Mouse (Mus musculus): ENCODE results near the gene Clcn1. TPM values are rescaled to one million over a fixed set of nuclear protein-coding genes. Genes with fewer than 3 reads are reported as not detected.
A peak's percentile ranks its signal among the peaks of the same experiment; 100 is the strongest.

Clcn1 gene
- polyA plus RNA-seq, 1 experiment from 2014 or later = 0.18 TPM

GRCm38 (mm10) chr6:42343361-42344120 lies 57.1 kb downstream of the Clcn1 start:
- 76% methylated on average over 9 of the region's 9 CpGs for WGBS
- H3K9me3 ChIP-seq (replicated peaks) = no peaks in the 10 kb centered on the region
- ATAC-seq (replicated peaks; ENCODE audit: low FRiP score) = no peak
- H3K27me3 ChIP-seq = 0 out of 2 replicates have a peak, but pooled peaks cover 4% of the 10 kb centered on the region
- H3K4me2 ChIP-seq = no peak overlapping the region
- no peak overlapping the region for H3K4me3 ChIP-seq (replicated peaks)
- H3K36me3 ChIP-seq = no peaks in the 10 kb centered on the region
- H3K27ac ChIP-seq = no peak overlapping the region
- peaks cover 5% of the 10 kb centered on the region for H3K4me1 ChIP-seq
- no peak overlapping the region for H3K9ac ChIP-seq

GRCm38 (mm10) chr6:42344255-42344654 lies 57.8 kb downstream of the Clcn1 start:
- ATAC-seq (replicated peaks; ENCODE audit: low FRiP score) = no peak
- H3K36me3 ChIP-seq = no peaks in the 10 kb centered on the region
- no peak overlapping the region for H3K9ac ChIP-seq
- H3K27ac ChIP-seq = no peak overlapping the region
- no peaks in the 10 kb centered on the region for H3K9me3 ChIP-seq (replicated peaks)
- H3K4me1 ChIP-seq = peaks cover 11% of the 10 kb centered on the region
- no peak overlapping the region for H3K4me2 ChIP-seq
- 0 out of 2 replicates have a peak, but pooled peaks cover 4% of the 10 kb centered on the region for H3K27me3 ChIP-seq
- 90% methylated on average over 1 of the region's 1 CpGs for WGBS
- H3K4me3 ChIP-seq (replicated peaks) = no peak overlapping the region

GRCm38 (mm10) chr6:42348281-42349005 lies 62.0 kb downstream of the Clcn1 start:
- H3K27me3 ChIP-seq = 0 out of 2 replicates have a peak, but pooled peaks cover 4% of the 10 kb centered on the region
- WGBS = 34% methylated on average over 12 of the region's 12 CpGs

GRCm38 (mm10) chr6:42349006-42349425 lies 62.5 kb downstream of the Clcn1 start:
- H3K27me3 ChIP-seq = 0 out of 2 replicates have a peak, but pooled peaks cover 4% of the 10 kb centered on the region
- H3K4me1 ChIP-seq = peaks cover 46% of the 10 kb centered on the region
- peak overlapping the region; percentile 78 for H3K4me2 ChIP-seq
- H3K4me3 ChIP-seq (replicated peaks) = peak overlapping the region; percentile 86
- 1% methylated on average over 11 of the region's 11 CpGs for WGBS
- H3K9ac ChIP-seq = peak overlapping the region; percentile 91
- H3K27ac ChIP-seq = peak overlapping the region; percentile 99
- H3K9me3 ChIP-seq (replicated peaks) = no peaks in the 10 kb centered on the region
- H3K36me3 ChIP-seq = peaks cover 24% of the 10 kb centered on the region
- ATAC-seq (replicated peaks; ENCODE audit: low FRiP score) = peak; percentile 13

More at GRCm38 (mm10) chr6:42348281-42349005, 62.0 kb downstream of the Clcn1 start:
- Histone ChIP-seq H3K9ac (peak overlapping the region; percentile 91; the same call in 1 of the 2 replicates), H3K36me3 (peaks cover 22% of the 10 kb centered on the region), H3K9me3 (replicated peaks) (no peaks in the 10 kb centered on the region), H3K4me3 (replicated peaks) (peak overlapping the region; percentile 86), H3K4me1 (peaks cover 40% of the 10 kb centered on the region), H3K27ac (peak overlapping the region; percentile 99; the same call in 1 of the 2 replicates), H3K4me2 (peak overlapping the region; percentile 78)
- ATAC-seq (replicated peaks; ENCODE audit: low FRiP score) = no peak

GRCm38 (mm10) chr6:42349426-42350020 lies 63.0 kb downstream of the Clcn1 start, which contains the start of gene Zyx:
Zyx (plus strand) TSS chr6:42349630.
- H3K9ac ChIP-seq = peak within 1 kb of the TSS; percentile 91
- H3K4me1 ChIP-seq = peaks cover 51% of the 10 kb centered on the region
- peak; percentile 95 for ATAC-seq (replicated peaks; ENCODE audit: low FRiP score)
- H3K4me3 ChIP-seq (replicated peaks) = peak within 1 kb of the TSS; percentile 86
- peak within 1 kb of the TSS; percentile 78 for H3K4me2 ChIP-seq
- H3K27ac ChIP-seq = peak within 1 kb of the TSS; percentile 99
- 0 out of 2 replicates have a peak, but pooled peaks cover 4% of the 10 kb centered on the region for H3K27me3 ChIP-seq
- H3K36me3 ChIP-seq = peaks cover 28% of the 10 kb centered on the region
- no peaks in the 10 kb centered on the region for H3K9me3 ChIP-seq (replicated peaks)
- WGBS = under 1% methylated on average over 19 of the region's 36 CpGs

GRCm38 (mm10) chr6:42350021-42350967 lies 63.8 kb downstream of the Clcn1 start:
- peak overlapping the region; percentile 91 for H3K9ac ChIP-seq
- peaks cover 36% of the 10 kb centered on the region for H3K36me3 ChIP-seq
- H3K4me3 ChIP-seq (replicated peaks) = peak overlapping the region; percentile 86
- under 1% methylated on average over 64 of the region's 72 CpGs for WGBS
- peak overlapping the region; percentile 99 for H3K27ac ChIP-seq
- H3K27me3 ChIP-seq = 0 out of 2 replicates have a peak, but pooled peaks cover 4% of the 10 kb centered on the region
- peak; percentile 53 for ATAC-seq (replicated peaks; ENCODE audit: low FRiP score)
- H3K9me3 ChIP-seq (replicated peaks) = no peaks in the 10 kb centered on the region
- peaks cover 58% of the 10 kb centered on the region for H3K4me1 ChIP-seq
- peak overlapping the region; percentile 78 for H3K4me2 ChIP-seq

- Histone ChIP-seq H3K9ac (peak overlapping the region; percentile 91), H3K9me3 (replicated peaks) (no peaks in the 10 kb centered on the region), H3K4me2 (peak overlapping the region; percentile 78), H3K36me3 (peaks cover 44% of the 10 kb centered on the region), H3K4me3 (replicated peaks) (peak overlapping the region; percentile 86), H3K27ac (peak overlapping the region; percentile 99), H3K27me3 (0 out of 2 replicates have a peak, but pooled peaks cover 4% of the 10 kb centered on the region), H3K4me1 (peaks cover 58% of the 10 kb centered on the region)
- 30% methylated on average over 13 of the region's 13 CpGs for WGBS
- ATAC-seq (replicated peaks; ENCODE audit: low FRiP score) = no peak
Measured at GRCm38 (mm10) chr6:42350968-42351775, 64.7 kb downstream of the Clcn1 start.

GRCm38 (mm10) chr6:42351776-42352485 lies 65.4 kb downstream of the Clcn1 start:
- peak overlapping the region; percentile 86 for H3K4me3 ChIP-seq (replicated peaks)
- peak overlapping the region; percentile 78 for H3K4me2 ChIP-seq
- H3K9me3 ChIP-seq (replicated peaks) = no peaks in the 10 kb centered on the region
- H3K9ac ChIP-seq = 0 out of 2 replicates have a peak overlapping the region, but pooled peaks have one; percentile 91
- peaks cover 51% of the 10 kb centered on the region for H3K36me3 ChIP-seq
- ATAC-seq (replicated peaks; ENCODE audit: low FRiP score) = no peak
- 0 out of 2 replicates have a peak, but pooled peaks cover 4% of the 10 kb centered on the region for H3K27me3 ChIP-seq
- H3K4me1 ChIP-seq = peaks cover 60% of the 10 kb centered on the region
- 83% methylated on average over 7 of the region's 7 CpGs for WGBS
- H3K27ac ChIP-seq = 0 out of 2 replicates have a peak overlapping the region, but pooled peaks have one; percentile 13

- no peak for ATAC-seq (replicated peaks; ENCODE audit: low FRiP score)
- no peaks in the 10 kb centered on the region for H3K9me3 ChIP-seq (replicated peaks)
- H3K27me3 ChIP-seq = 0 out of 2 replicates have a peak, but pooled peaks cover 4% of the 10 kb centered on the region
- peaks cover 60% of the 10 kb centered on the region for H3K4me1 ChIP-seq
- peak overlapping the region; percentile 86; the same call in 1 of the 2 replicates for H3K4me3 ChIP-seq (replicated peaks)
- 88% methylated on average over 1 of the region's 1 CpGs for whole genome bisulfite sequencing
- H3K9ac ChIP-seq = no peak overlapping the region
- no peak overlapping the region for H3K27ac ChIP-seq
- H3K4me2 ChIP-seq = peak overlapping the region; percentile 78
- peaks cover 57% of the 10 kb centered on the region for H3K36me3 ChIP-seq
Measured at GRCm38 (mm10) chr6:42352486-42352846, 66.0 kb downstream of the Clcn1 start.

GRCm38 (mm10) chr6:42353180-42353579 lies 66.7 kb downstream of the Clcn1 start:
- Histone ChIP-seq H3K9ac (no peak overlapping the region), H3K4me1 (peaks cover 59% of the 10 kb centered on the region), H3K9me3 (replicated peaks) (no peaks in the 10 kb centered on the region), H3K27me3 (0 out of 2 replicates have a peak, but pooled peaks cover under 1% of the 10 kb centered on the region), H3K4me3 (replicated peaks) (no peak overlapping the region), H3K4me2 (peak overlapping the region; percentile 78), H3K36me3 (peaks cover 64% of the 10 kb centered on the region), H3K27ac (0 out of 2 replicates have a peak overlapping the region, but pooled peaks have one; percentile 13)
- ATAC-seq (replicated peaks; ENCODE audit: low FRiP score) = no peak
- WGBS = 62% methylated on average over 8 of the region's 8 CpGs
